Mouse (Mus musculus): ENCODE measurements around the gene Duxbl1.
"Not testable (repeated sequence)": the region's sequence is repeated elsewhere in the genome, so short reads cannot be mapped to it uniquely, and the experiment has no call there.

The Duxbl1 gene

DNA sequence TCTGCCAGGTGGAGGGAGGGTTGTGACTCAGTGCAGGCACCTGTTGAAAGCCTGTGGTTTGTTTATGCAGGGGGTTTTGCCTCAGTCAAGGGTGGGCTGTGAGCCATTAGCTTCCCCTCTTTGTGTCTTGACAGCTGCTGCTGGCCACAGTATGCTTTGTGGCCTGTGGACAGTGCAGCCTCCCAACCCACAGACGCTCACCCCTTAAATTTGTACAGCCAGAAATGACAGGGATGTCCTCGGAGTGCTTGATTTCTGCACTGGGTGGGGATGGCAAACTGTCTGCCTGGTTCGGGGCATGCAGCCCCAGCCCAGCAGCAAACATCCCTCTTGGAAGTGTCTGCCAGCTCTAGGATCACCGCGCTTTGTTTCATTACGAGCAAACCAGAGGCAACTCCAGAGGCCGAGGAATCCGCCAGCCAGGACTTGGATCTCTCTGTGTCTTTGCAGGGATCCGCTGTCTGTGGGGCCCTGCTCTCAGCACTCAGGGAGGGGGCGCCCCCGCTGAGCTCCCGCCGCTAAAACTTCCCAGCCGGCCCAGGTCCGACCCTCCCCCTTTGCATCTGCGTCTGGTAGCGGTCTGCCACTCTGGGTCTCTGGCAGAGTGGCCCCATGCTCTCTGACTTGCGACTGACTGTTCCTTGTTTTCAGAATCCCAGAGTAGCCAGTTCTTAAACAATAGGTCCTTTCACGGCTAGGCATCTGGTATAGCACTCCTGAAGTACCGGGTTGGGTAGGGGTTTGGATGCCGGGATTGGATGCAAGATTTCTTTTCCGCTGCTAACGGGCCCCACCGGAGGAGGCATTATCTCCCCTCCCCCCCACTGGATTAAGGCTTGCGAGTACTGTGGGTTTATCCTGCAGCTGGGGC is at the start of gene Duxbl1:
Gene Duxbl1 (plus strand): TSS at position 207 of the 871 bp plus-strand sequence.
- not testable (repeated sequence) for DNase-seq

DNA sequence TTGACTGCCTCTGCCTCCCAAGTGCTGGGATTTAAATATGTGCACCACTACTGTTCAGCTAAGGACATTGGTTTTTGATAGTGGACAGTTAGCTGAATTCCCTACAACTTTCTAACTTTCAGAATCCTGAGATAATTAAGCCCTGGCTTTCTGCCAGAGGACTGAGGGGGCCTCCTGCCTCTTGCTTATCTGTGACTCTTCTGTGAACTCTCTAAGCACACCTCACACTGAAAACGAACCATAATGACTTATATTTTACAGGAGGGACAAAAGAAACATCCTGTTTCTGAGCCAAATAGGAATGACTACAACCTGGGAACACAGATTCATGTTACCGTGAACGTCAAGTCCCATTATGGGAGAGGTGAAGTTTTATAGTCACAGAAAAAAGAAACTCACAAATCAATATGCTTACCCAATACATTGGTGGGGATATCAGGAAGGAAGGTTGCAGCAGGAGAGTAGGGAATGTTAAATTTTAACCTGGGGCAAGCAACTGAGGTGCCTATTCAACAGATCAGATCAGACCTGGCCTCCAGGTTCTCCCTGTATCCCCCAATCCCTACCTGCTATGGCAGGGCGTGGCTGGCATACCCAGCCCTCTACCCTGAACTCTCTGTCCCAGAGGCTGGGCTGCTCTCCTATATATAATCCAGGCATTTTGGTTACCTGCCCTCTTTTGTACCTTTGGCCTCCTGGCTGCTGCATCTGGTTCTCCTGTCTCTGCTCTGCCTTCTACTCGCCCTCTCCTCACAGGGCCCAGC is 41.3 kb upstream of the Duxbl1 start:
- DNase-seq: not testable (repeated sequence)

DNA sequence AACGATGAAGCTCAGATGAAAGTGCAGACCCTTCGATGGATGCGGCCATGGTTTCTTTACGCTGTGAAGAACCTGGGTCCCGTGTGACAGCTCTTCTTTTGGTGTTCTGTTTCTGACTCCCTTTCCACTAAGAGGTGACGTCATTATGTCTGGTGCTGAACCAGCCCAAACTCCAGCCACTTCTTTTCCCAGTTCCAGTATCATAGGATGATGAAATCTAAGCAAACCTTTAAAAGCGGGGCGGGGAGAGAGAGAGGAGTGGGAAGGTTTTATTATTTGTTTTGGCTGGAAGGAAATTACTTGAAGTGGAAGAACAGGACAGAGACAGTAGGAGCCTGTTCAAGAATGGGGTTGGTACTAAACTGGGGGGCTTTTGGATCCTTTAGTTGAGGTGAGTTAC is 40.4 kb upstream of the Duxbl1 start, which contains the start of gene Cphx1:
Gene Cphx1 (plus strand): TSS at position 301 of the 400 bp plus-strand sequence.
- not testable (repeated sequence) for DNase-seq

DNA sequence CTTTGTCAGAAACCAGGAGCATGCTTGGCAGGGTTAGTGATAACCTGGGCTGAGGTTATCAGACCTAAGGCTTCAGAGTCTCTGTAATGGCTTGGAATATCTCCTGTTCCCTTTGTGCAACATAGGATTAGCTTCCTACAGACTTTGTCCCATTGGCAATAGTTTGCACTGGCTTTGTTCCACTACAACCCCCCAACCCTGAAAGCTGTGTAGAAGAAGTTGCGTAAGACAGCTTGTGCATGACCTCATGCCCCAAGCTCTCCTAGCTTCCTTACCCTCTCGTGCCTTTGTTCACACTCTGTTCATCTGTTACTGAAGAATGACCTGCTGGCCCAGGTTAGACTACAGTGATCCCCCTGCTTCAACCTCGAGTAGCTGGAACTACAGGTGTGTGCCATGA is 20.5 kb upstream of the Duxbl1 start:
- not testable (repeated sequence) for DNase-seq

DNA sequence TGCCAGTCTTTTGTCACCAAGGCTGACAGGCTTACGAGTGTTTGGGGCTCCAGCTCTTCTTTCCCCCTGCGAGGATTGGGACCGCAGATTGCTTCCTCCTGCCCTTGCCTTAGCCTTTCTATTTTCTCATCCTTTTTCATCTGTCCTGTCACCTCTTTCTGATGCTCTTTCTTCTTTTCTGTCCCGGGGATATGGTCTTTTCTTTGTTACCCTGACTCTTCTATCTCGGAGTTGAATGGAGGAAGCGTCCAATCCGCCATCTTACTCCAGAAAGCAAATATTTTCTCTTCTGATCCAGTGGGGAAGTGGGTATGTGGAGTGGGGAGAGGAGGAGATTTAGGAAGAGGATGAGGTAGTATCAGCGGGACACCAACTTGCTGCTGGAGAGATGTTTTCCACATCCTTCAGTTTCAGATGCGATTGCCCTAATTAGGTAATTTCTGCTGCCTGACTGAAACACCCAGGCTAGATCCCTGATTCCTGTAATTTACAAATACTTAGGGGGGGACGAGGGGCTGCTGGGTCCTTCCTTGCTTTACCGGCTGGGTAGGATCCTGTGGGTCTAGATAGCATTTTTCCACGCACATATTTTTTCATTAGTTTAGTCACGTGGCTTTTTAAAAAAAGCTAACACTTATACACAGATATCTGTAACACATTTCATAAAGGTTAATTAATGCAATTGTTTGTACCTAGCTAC is 1.0 kb downstream of the Duxbl1 start:
- DNase-seq: not testable (repeated sequence)

DNA sequence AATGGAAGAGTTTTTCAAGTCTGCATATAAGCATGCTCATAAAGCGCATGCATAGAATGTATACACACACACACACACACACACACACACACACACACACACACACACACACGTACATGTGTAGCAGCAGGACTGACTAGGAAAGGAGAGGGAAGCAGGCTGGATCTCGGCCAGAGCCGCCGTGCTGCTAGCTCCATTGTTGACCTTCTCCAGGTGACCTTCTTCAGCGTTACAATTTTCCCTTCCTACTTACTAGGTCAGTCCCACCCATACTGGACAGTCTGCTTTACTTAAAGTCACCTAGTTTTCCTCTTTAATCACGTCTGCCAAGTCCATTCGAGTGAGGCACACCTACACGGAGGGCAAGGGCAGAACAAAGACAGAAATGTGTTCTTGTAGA is 3.5 kb downstream of the Duxbl1 start:
- DNase-seq: not testable (repeated sequence)

DNA sequence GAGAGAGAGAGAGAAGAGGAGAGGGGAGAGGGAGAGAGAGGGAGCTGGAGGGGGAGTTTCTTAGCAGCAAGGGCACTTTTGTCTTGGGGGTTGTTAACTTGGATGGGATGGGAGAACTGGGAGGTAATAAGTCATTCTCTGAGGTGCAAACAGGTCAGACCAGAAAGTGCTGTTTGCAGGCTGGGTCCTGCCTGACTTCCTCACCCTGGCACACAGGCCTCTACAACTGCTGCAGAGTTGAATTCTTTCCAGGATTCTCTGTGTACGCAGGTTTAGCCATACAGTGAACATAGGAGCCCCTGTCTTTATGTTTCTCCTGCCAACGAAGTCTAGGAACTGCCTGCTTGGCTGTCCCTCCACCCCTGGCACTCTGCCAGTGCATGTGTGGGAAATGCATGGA is 29.1 kb downstream of the Duxbl1 start:
- DNase-seq: not testable (repeated sequence)

DNA sequence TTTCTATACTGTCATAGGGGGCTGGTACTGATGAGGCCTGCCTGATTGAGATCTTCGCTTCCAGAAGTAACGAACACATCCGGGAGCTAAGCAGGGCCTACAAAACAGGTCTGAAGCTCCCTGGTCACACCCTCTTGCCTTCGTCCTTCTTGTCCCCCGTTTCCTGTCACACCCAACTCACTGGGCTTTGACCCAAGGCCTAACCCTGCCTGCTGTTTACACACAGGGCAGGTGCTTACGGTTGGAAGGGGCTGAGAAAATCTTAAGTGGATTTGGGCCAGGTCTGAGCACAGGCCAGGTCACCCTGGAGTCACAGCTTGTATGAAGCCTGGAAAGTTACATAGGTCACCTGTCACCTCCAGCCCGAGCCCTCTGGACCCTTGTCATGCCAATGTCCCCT is 38.0 kb downstream of the Duxbl1 start:
- not testable (repeated sequence) for DNase-seq

DNA sequence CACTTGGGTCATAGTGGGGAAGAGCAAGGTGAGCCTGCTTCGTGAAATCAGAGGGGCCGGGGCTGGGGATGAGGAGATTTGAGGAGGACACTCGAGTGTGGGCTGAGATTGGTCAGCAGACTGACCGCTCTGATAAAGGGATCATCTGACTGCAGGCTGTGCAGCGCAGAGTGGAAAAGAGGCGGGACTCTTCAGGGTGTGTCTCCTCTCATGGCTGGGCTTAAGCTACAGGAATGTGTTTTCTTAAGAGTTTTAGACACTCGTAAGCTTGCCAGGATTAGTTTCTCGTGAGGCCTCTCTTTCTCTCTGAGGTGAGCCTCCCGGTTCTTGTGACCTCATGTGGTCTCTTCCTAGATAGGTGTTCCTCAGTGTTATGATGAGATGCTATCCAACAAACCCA is 43.2 kb downstream of the Duxbl1 start:
- DNase-seq: not testable (repeated sequence)

DNA sequence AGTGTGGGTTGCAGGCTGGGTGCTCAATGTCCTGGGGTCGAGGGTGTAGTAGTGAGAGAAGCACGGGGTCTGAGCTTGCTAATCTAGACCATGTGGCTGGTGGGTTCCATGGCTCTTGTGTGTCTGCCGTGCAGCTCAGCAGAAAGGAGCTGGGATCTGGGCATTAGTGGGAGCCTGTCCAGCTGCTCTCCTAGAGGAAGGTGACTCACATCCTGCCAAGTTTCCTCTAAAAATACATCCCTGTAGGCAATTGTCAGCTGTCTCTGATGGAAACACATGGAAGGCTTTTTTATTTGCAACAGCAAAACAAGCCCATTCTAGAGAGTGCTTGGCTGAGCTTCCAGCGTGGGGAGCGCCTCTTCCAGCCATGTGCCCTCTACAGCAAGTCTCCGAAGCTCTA is 44.5 kb downstream of the Duxbl1 start:
- DNase-seq: not testable (repeated sequence)

DNA sequence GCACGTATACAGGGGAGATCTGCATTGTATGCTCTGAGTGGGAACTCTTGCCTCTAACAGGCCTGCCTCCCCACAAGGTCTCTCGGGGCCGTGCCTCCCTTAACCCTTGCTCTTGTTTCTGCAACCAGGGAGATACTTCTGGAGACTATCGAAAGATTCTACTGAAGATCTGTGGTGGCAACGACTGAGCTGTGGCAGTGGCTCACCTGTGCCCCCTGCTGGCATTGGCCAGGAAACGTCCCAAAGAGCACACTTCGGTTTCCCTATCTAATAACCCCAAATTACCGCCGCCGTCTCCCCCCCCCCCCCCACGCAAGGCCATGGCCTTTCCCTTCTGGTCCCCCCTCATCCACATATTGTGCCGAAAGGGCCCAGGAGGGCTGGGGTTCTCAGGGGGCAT is 47.3 kb downstream of the Duxbl1 start:
- not testable (repeated sequence) for DNase-seq

DNA sequence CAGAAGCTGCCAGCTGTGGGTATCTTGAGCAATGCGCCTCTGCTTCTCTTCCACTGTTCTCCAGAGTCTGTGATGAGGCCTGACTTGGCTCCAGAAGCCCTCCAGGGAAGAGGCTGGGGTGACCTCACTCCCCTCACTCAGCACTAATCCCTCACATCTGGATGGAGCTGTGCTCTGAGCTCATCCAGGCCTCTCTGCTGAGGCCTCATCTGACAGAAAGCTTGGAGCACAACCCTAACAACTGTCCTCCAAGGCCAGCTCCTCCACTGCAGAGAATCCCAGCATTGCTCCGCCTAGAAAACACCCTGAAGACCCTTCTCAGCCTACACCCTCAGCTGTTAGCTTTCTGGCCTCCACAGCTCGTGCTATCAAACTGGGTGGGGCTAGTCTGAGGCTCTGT is 56.0 kb downstream of the Duxbl1 start:
- not testable (repeated sequence) for DNase-seq

DNA sequence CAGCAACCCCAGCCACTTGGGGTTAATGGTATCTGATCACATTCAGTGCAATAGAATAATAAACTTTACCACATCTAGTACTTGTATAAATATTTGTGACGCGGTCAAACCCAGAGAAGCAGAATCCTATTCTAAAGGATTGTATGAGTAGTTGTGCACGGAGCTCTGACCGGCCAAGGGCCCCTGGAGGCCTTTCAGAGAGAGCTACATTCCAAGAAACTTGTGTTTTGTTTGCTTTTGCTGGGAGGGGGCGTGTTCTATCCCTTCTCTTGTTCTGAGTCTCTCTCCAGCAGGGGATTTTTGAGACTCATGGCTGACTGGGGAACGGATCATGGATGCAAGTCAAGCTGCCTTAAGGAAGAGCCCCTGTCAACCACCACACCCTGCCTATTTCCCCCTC is 57.1 kb downstream of the Duxbl1 start:
- not testable (repeated sequence) for DNase-seq

All from cerebellum, adult 11 months (tissue).